Mouse (Mus musculus): ENCODE measurements around the gene Lgals8. TPM values are rescaled to one million over a fixed set of nuclear protein-coding genes. Genes with fewer than 3 reads are reported as not detected.

The Lgals8 gene
- total and polyA plus RNA-seq, 3 experiments, result 9.5 to 347 (median 128) TPM

DNA sequence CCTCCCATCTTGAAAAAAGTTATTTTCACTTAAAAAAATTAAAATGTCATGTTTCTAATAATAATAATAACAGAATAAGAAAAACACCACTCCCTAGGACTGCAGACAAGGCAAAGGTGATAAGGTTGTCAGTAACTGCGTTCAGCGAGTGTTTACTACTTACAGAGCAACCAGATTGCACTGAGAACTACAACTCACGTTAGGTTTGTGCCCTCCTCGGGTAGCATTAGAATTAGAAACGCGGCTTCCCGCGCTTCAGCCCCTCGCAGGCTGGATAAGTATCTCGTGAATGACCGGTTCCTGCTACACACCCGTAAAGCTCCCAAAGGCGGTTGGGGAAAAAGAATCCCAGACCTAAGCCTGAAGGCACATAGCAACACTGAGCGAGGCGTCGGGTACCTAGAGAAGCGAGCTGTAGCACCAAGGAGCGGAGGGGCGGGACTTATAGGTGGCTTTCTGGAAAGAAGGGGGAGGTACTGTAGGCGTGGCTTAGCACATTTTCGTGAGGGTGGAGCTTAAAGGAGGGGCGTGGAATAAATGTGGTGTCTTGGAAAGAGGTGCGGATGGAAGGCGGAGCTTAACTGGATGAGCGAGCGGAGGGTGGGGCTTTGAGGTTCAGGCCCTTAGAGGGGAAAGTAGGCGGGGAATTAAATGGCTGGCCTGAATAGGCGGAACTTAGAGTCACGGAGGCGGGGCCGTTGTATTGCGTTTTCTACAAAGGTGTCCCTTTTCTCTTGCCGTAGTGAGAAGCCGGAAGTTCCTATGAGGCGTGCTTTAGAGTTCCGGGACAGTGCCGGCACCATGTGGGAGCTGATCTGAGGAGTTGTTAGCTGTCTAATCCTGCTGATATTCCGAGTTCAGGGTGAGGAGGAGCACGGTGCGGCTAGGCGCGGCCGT lies 69.9 kb downstream of the Lgals8 start, which contains the start of gene Heatr1:
Gene Heatr1 (plus strand): TSS at position 419 of the 897 bp plus-strand sequence.
- peak within 1 kb of the TSS; percentile 100 for H3K4me3 ChIP-seq (ENCODE audit: low read depth, low read length)
- H3K9me3 ChIP-seq (replicated peaks), result no peaks in the 10 kb centered on the region
- H3K36me3 ChIP-seq (replicated peaks), result peaks cover 35% of the 10 kb centered on the region
- peaks cover 30% of the 10 kb centered on the region for H3K4me1 ChIP-seq (ENCODE audit: insufficient read depth, low read depth, low read length)
- DNase-seq (ENCODE audit: low spot score), result peak; percentile 82
- no peak for TF ChIP-seq TAL1 (conservative IDR thresholded peaks at IDR 0.05; ENCODE audit: low read depth, low read length)
- no peak for TF ChIP-seq GATA2 (IDR thresholded peaks at IDR 0.05; ENCODE audit: borderline replicate concordance, low read depth, low read length)
- no peak for TF ChIP-seq GATA1 (IDR thresholded peaks at IDR 0.05; ENCODE audit: borderline replicate concordance, low read length)
- TF ChIP-seq POLR2AphosphoS5 (IDR thresholded peaks at IDR 0.05; ENCODE audit: insufficient replicate concordance, low read depth, low read length), result no peak
- no peak for TF ChIP-seq CTCF (IDR thresholded peaks at IDR 0.05; ENCODE audit: low read depth, low read length)
- ATAC-seq (ENCODE audit: extremely low read depth, insufficient number of reproducible peaks, low FRiP score, poor library complexity, severe bottlenecking), result peak; percentile 95
- H3K27me3 ChIP-seq (ENCODE audit: insufficient read depth, low read length), result peaks cover 3% of the 10 kb centered on the region; the same call in 1 of the 2 replicates

Other genes with a start within 250 kb of the Lgals8 start
- 55.9 and 58.5 TPM in 2 replicates for gene Mtr, start 206.8 kb downstream of the Lgals8 start, total RNA-seq (2014; fragmentation: Nextera tagmentation)
- gene Mtr, start 206.8 kb downstream of the Lgals8 start, total RNA-seq (2017), result 39.1 and 48.7 TPM in 2 replicates
- 17.8 and 26.4 TPM in 2 replicates for gene Mtr, start 206.8 kb downstream of the Lgals8 start, polyA plus RNA-seq (2012)
- 0.30 TPM in 1 of 2 replicates, not detected in the other for gene Actn2, start 124.2 kb downstream of the Lgals8 start, total RNA-seq (2014; fragmentation: Nextera tagmentation)
- gene Actn2, start 124.2 kb downstream of the Lgals8 start, total RNA-seq (2017), result 0.55 and 0.76 TPM in 2 replicates
- gene Actn2, start 124.2 kb downstream of the Lgals8 start, polyA plus RNA-seq (2012), result not detected in 2 replicates
- gene Heatr1, start 69.9 kb downstream of the Lgals8 start, total RNA-seq (2014; fragmentation: Nextera tagmentation), result 143 and 164 TPM in 2 replicates
- gene Heatr1, start 69.9 kb downstream of the Lgals8 start, total RNA-seq (2017), result 262 and 271 TPM in 2 replicates
- gene Heatr1, start 69.9 kb downstream of the Lgals8 start, polyA plus RNA-seq (2012), result 30.1 and 128 TPM in 2 replicates
- 1.9 and 2.0 TPM in 2 replicates for gene Edaradd, start 55.5 kb upstream of the Lgals8 start, total RNA-seq (2014; fragmentation: Nextera tagmentation)
- gene Edaradd, start 55.5 kb upstream of the Lgals8 start, total RNA-seq (2017), result 0.66 and 0.70 TPM in 2 replicates
- gene Edaradd, start 55.5 kb upstream of the Lgals8 start, polyA plus RNA-seq (2012), result 0.07 TPM in 2 replicates
- gene Ero1lb, start 100.9 kb upstream of the Lgals8 start, total RNA-seq (2014; fragmentation: Nextera tagmentation), result 6.4 and 8.0 TPM in 2 replicates
- 2.0 and 2.1 TPM in 2 replicates for gene Ero1lb, start 100.9 kb upstream of the Lgals8 start, total RNA-seq (2017)
- gene Ero1lb, start 100.9 kb upstream of the Lgals8 start, polyA plus RNA-seq (2012), result 1.4 and 1.7 TPM in 2 replicates

Measured in G1E (cell line).